Mouse (Mus musculus): ENCODE measurements at regions not wholly inside any gene's neighbourhood (a gene's known extent, or its start where the extent isn't known, plus 50 kb on each side); places are given as distances from the start of the nearest gene placed in this dataset.

GRCm38 (mm10) chr6:31072559-31072958 is 113.7 kb upstream of the Klf14 start:
- TF ChIP-seq CTCF (IDR thresholded peaks at IDR 0.05; ENCODE audit: control insufficient read depth, insufficient read depth, insufficient read length), result no peak
- no peak for TF ChIP-seq USF1 (IDR thresholded peaks at IDR 0.05; ENCODE audit: low read depth)
- no peak for TF ChIP-seq MYOD1 (IDR thresholded peaks at IDR 0.05; ENCODE audit: control insufficient read depth, insufficient read length, low read depth)
- no peak for TF ChIP-seq MAX (IDR thresholded peaks at IDR 0.05)
- no peak for TF ChIP-seq CEBPB (IDR thresholded peaks at IDR 0.05; ENCODE audit: low read depth)
- no peak for TF ChIP-seq MYOG (IDR thresholded peaks at IDR 0.05; ENCODE audit: control insufficient read depth, extremely low read depth, insufficient read length)
- TF ChIP-seq FOSL1 (IDR thresholded peaks at IDR 0.05; ENCODE audit: insufficient read depth, low read length, poor library complexity, severe bottlenecking), result no peak

Measured in C2C12 (cell line).